Mouse (Mus musculus) kidney, adult 8-10 months (tissue): Measurements from ENCODE around the gene Tlr6.

Experiments used
- DNase-seq, 2 experiments: peaks; one replicate each; pipeline ENCODE4 v3.0.0; 2022

Gene Tlr6

DNA sequence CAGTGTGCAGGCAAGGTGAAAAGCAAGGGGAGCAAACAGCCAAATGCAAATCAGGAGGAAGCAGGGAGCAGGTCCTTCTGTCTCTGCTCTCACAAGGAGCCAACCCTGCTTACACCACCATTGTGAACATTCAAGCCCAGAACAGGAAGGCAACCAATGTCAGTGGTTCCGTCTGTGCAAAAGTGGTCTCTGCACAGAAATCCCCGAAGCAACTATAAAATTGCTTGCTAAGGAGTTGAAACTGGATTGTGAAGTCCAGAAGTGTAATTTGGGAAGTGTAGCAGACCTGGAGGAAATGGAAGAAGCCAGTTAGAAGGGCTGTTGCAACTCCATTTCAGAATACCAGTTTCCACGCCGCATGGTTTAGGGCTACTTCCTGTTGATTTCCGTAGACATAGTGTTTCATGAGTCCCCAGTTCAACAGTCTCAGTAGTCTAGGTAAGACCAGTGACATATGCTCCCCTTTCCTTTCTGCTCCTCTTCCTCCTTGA, 37.0 kb downstream of the Tlr6 start:
- DNase-seq: no peak

DNA sequence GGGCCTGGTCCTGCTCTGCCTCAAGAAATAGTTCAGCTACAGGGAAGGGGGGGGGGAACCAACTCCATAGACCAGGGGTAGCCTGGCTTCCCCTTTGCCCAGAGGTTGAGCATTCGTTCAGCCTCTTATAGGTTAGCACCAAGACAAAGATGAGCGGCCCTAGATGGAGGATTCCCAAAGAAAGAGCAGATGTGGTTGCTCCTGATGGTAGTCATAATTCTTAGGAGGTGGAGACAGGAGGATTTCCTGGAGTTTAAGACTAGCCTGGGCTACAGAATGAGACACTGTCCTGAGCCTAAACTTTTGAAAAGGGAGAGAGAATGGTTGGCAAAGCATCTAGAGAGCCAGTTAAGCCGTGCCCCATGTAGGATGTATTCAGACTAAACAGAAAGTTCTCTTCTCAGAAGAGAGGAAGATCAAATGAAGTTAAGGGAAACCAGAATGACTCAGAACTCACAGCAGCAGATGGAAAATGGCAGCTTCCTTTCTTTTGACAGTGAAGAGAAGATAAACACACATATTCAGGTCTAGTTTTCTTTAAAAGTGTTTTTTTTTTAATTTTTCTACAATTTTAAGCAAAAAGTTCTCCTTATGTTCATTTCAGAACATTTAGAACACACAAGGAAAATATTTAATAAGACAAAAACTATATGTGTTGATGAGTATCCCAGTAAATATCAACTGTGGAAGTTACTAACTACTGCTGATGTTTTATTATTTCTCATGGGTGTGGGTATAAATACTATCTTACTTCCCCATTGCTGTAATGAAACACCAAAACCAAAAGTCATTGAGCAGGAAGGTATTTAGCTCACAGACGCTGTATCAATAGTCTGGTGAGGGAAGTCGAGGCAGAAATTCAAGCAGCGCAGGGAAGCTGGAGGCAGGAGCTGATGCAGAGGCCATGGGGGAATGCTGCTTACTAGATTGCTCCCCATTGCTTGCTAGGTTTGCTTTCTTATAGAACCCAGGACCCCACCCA, 41.0 kb downstream of the Tlr6 start:
- no peak for DNase-seq

DNA sequence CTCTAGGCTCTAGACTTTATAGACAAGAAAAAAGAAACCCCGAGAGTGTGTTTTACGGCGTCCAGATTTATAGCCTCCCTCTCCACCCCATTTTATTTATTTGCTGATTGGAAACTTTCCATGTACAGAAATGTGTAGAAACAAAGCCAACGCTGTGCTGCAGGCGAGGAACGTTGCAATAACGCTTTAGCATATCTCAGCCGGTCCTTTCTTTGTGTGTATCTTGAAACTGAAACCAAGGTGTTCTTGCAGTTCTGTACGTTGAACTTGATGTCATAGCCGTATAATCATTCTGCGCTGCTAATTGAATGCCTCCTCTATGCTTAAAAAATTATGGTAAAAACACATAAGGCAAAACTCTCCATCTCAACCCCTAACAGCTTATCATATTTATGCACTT, 42.2 kb downstream of the Tlr6 start:
- no peak for DNase-seq

DNA sequence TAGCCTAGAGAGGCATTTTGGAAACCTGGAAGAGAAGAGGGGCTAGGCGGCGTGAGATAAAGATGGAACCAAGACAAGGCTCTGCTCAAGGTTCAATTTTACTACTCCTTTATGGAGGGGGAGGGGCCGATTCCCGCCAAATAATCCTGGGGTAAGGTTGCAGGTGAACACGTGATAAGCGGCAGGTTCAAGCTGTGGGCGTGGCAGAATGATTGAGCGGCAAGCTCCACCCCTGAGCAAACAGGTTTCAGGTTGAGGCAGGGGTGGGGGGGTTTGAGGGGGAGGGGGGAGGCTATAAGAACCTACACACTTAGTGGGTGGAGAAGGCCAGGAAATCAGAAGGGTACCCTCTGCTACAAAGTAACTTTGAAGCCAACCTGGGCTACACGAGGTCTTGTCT, 42.7 kb downstream of the Tlr6 start:
- DNase-seq: no peak

DNA sequence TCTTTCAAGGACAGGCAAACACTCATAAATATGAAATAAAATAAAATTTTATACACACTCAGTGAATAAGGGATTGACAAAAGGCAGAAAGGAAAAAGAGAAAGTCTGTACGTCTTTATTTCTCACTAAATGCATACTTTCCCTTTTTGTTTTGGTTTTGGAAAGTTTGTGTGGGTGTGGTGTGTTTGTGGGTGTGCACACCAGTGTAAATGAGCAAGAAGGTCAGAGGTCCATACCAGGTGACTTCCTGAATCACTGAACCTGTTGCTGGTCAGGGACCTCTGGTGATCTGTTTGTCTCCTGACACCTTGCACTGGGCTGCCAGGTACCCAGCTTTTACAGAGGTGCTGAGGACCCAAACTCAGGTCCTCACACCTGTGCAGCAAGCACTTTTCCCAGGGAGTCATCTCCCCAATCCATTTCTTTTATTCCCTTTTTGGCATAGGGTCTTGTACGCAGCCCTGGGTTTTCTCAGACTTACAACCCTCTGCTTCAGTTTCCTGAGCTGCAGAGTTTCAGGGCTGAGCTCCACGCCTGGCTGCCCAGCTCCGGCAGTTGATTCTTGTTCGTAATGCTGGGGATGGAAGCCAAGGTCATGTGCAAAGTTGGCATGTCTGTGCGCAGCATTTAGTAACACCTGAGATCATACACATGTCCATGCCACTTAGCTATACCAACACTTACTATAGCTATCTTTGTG, 51.2 kb downstream of the Tlr6 start:
- peak in 1 of 2 experiments; percentile 37 for DNase-seq

DNA sequence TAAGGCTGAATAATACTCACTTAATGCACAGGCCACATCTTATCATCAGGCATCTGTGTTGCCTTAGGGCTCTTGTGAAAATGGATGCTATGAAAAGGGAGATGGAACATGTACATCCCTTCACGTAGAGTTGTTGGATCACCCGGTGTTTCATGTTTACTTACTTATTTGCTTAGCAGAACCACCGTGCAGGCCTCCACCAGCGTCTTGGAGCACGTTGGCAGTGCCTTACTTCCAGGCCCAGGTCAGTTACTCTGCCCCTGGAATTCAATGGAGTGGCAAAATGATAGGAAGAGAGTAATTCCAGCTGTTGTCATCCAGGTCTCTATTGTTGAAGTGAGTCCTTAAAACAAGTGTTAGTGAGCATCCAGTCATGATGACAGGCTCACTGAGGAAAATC, 52.0 kb downstream of the Tlr6 start:
- no peak for DNase-seq

DNA sequence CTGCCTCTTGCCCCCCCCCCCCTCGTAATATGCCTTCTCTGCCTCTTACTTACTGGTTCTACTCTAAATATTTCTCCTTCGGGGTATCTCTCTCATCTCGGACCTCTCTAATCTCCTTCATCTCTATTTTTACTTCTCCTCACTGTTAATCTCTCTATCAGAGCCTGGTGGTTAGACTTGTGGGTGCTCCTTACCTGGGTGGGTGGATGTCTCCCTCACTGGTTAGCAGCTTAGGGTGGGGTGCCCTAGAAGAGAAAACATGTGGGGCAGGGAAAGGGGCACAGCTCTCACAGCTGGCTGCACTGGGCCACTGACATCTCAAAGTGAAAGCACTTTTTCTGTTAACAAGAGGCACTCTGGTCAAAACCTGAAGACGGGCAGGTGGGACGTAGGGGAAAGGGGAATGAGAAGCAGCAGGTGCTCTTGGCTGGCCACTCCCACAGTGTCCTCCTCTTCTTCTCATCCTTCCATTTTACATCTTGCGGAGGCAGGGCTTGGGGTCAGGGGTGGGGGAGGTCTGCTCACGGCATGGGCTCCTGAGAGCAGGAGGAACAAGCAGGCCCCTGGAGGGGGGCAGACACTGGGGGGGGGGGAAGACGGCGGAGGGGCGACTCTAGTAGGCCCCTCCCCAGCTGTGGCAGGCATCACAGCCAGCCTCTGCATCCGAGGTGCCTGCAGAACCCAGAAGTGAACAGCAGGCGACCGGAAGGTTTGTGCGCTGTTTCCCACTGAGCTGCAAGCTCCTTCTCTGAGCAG, 54.2 kb downstream of the Tlr6 start:
- no peak for DNase-seq
